Mouse (Mus musculus): ENCODE results near the gene Eps15l1. TPM values are rescaled to one million over a fixed set of nuclear protein-coding genes. Genes with fewer than 3 reads are reported as not detected.

Eps15l1 gene
- polyA plus RNA-seq, 1 experiment from 2014 or later = 52.6 TPM

- Histone ChIP-seq H3K4me2 (ENCODE audit: low read depth, low read length) (no peak overlapping the region), H3K27me3 (ENCODE audit: control insufficient read depth, insufficient read depth, low read length) (no peaks in the 10 kb centered on the region), H3K27ac (ENCODE audit: low read length) (no peak overlapping the region), H3K9me3 (replicated peaks; ENCODE audit: control insufficient read depth, low read length) (no peaks in the 10 kb centered on the region), H3K4me3 (replicated peaks; ENCODE audit: low read length) (no peak overlapping the region), H3K9ac (ENCODE audit: low read length) (no peak overlapping the region), H3K4me1 (ENCODE audit: control insufficient read depth, insufficient read depth, low read length) (no peaks in the 10 kb centered on the region), H3K36me3 (ENCODE audit: control insufficient read depth, insufficient read depth, low read length) (peaks cover 6% of the 10 kb centered on the region; the same call in 1 of the 2 replicates)
- 87% methylated on average over 2 of the region's 2 CpGs for WGBS
- no peak for ATAC-seq (ENCODE audit: insufficient read depth, low FRiP score)
Measured at GRCm38 (mm10) chr8:72453904-72454303, 32.6 kb upstream of the Eps15l1 start.

GRCm38 (mm10) chr8:72451516-72451915 lies 30.3 kb upstream of the Eps15l1 start:
- ATAC-seq (ENCODE audit: insufficient read depth, low FRiP score) = no peak
- no peaks in the 10 kb centered on the region for H3K27me3 ChIP-seq (ENCODE audit: control insufficient read depth, insufficient read depth, low read length)
- H3K36me3 ChIP-seq (ENCODE audit: control insufficient read depth, insufficient read depth, low read length) = peaks cover 3% of the 10 kb centered on the region; the same call in 1 of the 2 replicates

GRCm38 (mm10) chr8:72445071-72445470 lies 23.8 kb upstream of the Eps15l1 start:
- ATAC-seq (ENCODE audit: insufficient read depth, low FRiP score) = no peak
- H3K4me3 ChIP-seq (replicated peaks; ENCODE audit: low read length) = no peak overlapping the region
- no peaks in the 10 kb centered on the region for H3K36me3 ChIP-seq (ENCODE audit: control insufficient read depth, insufficient read depth, low read length)
- H3K27me3 ChIP-seq (ENCODE audit: control insufficient read depth, insufficient read depth, low read length) = no peaks in the 10 kb centered on the region
- H3K9ac ChIP-seq (ENCODE audit: low read length) = no peak overlapping the region
- no peak overlapping the region for H3K4me2 ChIP-seq (ENCODE audit: low read depth, low read length)
- 96% methylated on average over 6 of the region's 6 CpGs for WGBS
- H3K27ac ChIP-seq (ENCODE audit: low read length) = no peak overlapping the region
- peaks cover 7% of the 10 kb centered on the region for H3K4me1 ChIP-seq (ENCODE audit: control insufficient read depth, insufficient read depth, low read length)
- no peaks in the 10 kb centered on the region for H3K9me3 ChIP-seq (replicated peaks; ENCODE audit: control insufficient read depth, low read length)

More at GRCm38 (mm10) chr8:72451516-72451915, 30.3 kb upstream of the Eps15l1 start:
- Histone ChIP-seq H3K4me1 (ENCODE audit: control insufficient read depth, insufficient read depth, low read length) (no peaks in the 10 kb centered on the region), H3K27ac (ENCODE audit: low read length) (no peak overlapping the region), H3K9me3 (replicated peaks; ENCODE audit: control insufficient read depth, low read length) (no peaks in the 10 kb centered on the region), H3K4me3 (replicated peaks; ENCODE audit: low read length) (no peak overlapping the region), H3K4me2 (ENCODE audit: low read depth, low read length) (no peak overlapping the region), H3K9ac (ENCODE audit: low read length) (no peak overlapping the region)
- WGBS = 62% methylated on average over 8 of the region's 8 CpGs

GRCm38 (mm10) chr8:72443994-72444350 lies 22.7 kb upstream of the Eps15l1 start:
- peak overlapping the region; percentile 55 for H3K4me3 ChIP-seq (replicated peaks; ENCODE audit: low read length)
- no peaks in the 10 kb centered on the region for H3K36me3 ChIP-seq (ENCODE audit: control insufficient read depth, insufficient read depth, low read length)
- no peaks in the 10 kb centered on the region for H3K27me3 ChIP-seq (ENCODE audit: control insufficient read depth, insufficient read depth, low read length)
- H3K27ac ChIP-seq (ENCODE audit: low read length) = peak overlapping the region; percentile 53; the same call in 1 of the 2 replicates
- no peaks in the 10 kb centered on the region for H3K9me3 ChIP-seq (replicated peaks; ENCODE audit: control insufficient read depth, low read length)
- peak; percentile 58; the same call in 1 of the 2 replicates for ATAC-seq (ENCODE audit: insufficient read depth, low FRiP score)
- H3K4me2 ChIP-seq (ENCODE audit: low read depth, low read length) = peak overlapping the region; percentile 59
- peaks cover 7% of the 10 kb centered on the region for H3K4me1 ChIP-seq (ENCODE audit: control insufficient read depth, insufficient read depth, low read length)
- H3K9ac ChIP-seq (ENCODE audit: low read length) = peak overlapping the region; percentile 81
- WGBS = 35% methylated on average over 6 of the region's 6 CpGs

- Histone ChIP-seq H3K9me3 (replicated peaks; ENCODE audit: control insufficient read depth, low read length) (no peaks in the 10 kb centered on the region), H3K4me1 (ENCODE audit: control insufficient read depth, insufficient read depth, low read length) (peaks cover 7% of the 10 kb centered on the region), H3K4me2 (ENCODE audit: low read depth, low read length) (peak within 1 kb of the TSS; percentile 73), H3K27me3 (ENCODE audit: control insufficient read depth, insufficient read depth, low read length) (no peaks in the 10 kb centered on the region), H3K27ac (ENCODE audit: low read length) (peak within 1 kb of the TSS; percentile 53; the same call in 1 of the 2 replicates), H3K4me3 (replicated peaks; ENCODE audit: low read length) (peak within 1 kb of the TSS; percentile 55), H3K36me3 (ENCODE audit: control insufficient read depth, insufficient read depth, low read length) (no peaks in the 10 kb centered on the region), H3K9ac (ENCODE audit: low read length) (peak within 1 kb of the TSS; percentile 81)
- ATAC-seq (ENCODE audit: insufficient read depth, low FRiP score) = peak; percentile 100
- 5% methylated on average over 34 of the region's 34 CpGs for WGBS
Measured at GRCm38 (mm10) chr8:72443338-72443993, 22.2 kb upstream of the Eps15l1 start, which contains the start of the genes Calr3 and 1700030K09Rik. Gene Calr3, minus strand, starts transcription at chr8:72443870. Gene 1700030K09Rik, plus strand, starts transcription at chr8:72443880.

- ATAC-seq (ENCODE audit: insufficient read depth, low FRiP score) = peak; percentile 65; the same call in 1 of the 2 replicates
- Histone ChIP-seq H3K9me3 (replicated peaks; ENCODE audit: control insufficient read depth, low read length) (no peaks in the 10 kb centered on the region), H3K4me2 (ENCODE audit: low read depth, low read length) (no peak overlapping the region), H3K27ac (ENCODE audit: low read length) (peak overlapping the region; percentile 60; the same call in 1 of the 2 replicates), H3K27me3 (ENCODE audit: control insufficient read depth, insufficient read depth, low read length) (no peaks in the 10 kb centered on the region), H3K4me1 (ENCODE audit: control insufficient read depth, insufficient read depth, low read length) (peaks cover 7% of the 10 kb centered on the region), H3K9ac (ENCODE audit: low read length) (no peak overlapping the region), H3K36me3 (ENCODE audit: control insufficient read depth, insufficient read depth, low read length) (no peaks in the 10 kb centered on the region), H3K4me3 (replicated peaks; ENCODE audit: low read length) (no peak overlapping the region)
- 68% methylated on average over 8 of the region's 8 CpGs for WGBS
Measured at GRCm38 (mm10) chr8:72438248-72439015, 17.2 kb upstream of the Eps15l1 start.

- 19% methylated on average over 2 of the region's 2 CpGs for WGBS
- Histone ChIP-seq H3K36me3 (ENCODE audit: control insufficient read depth, insufficient read depth, low read length) (no peaks in the 10 kb centered on the region), H3K4me2 (ENCODE audit: low read depth, low read length) (no peak overlapping the region), H3K27ac (ENCODE audit: low read length) (no peak overlapping the region), H3K4me1 (ENCODE audit: control insufficient read depth, insufficient read depth, low read length) (peaks cover 4% of the 10 kb centered on the region), H3K4me3 (replicated peaks; ENCODE audit: low read length) (no peak overlapping the region), H3K27me3 (ENCODE audit: control insufficient read depth, insufficient read depth, low read length) (no peaks in the 10 kb centered on the region), H3K9ac (ENCODE audit: low read length) (no peak overlapping the region), H3K9me3 (replicated peaks; ENCODE audit: control insufficient read depth, low read length) (no peaks in the 10 kb centered on the region)
- no peak for ATAC-seq (ENCODE audit: insufficient read depth, low FRiP score)
Measured at GRCm38 (mm10) chr8:72434952-72435351, 13.7 kb upstream of the Eps15l1 start.

- no peaks in the 10 kb centered on the region for H3K4me1 ChIP-seq (ENCODE audit: control insufficient read depth, insufficient read depth, low read length)
- H3K27me3 ChIP-seq (ENCODE audit: control insufficient read depth, insufficient read depth, low read length) = no peaks in the 10 kb centered on the region
- H3K27ac ChIP-seq (ENCODE audit: low read length) = no peak overlapping the region
- WGBS = 50% methylated on average over 13 of the region's 13 CpGs
- no peak overlapping the region for H3K9ac ChIP-seq (ENCODE audit: low read length)
- no peak overlapping the region for H3K4me2 ChIP-seq (ENCODE audit: low read depth, low read length)
- H3K9me3 ChIP-seq (replicated peaks; ENCODE audit: control insufficient read depth, low read length) = no peaks in the 10 kb centered on the region
- no peak for ATAC-seq (ENCODE audit: insufficient read depth, low FRiP score)
- no peak overlapping the region for H3K4me3 ChIP-seq (replicated peaks; ENCODE audit: low read length)
- no peaks in the 10 kb centered on the region for H3K36me3 ChIP-seq (ENCODE audit: control insufficient read depth, insufficient read depth, low read length)
Measured at GRCm38 (mm10) chr8:72429676-72430075, 8.4 kb upstream of the Eps15l1 start.

- H3K27ac ChIP-seq (ENCODE audit: low read length) = no peak overlapping the region
- no peak overlapping the region for H3K4me2 ChIP-seq (ENCODE audit: low read depth, low read length)
- H3K4me1 ChIP-seq (ENCODE audit: control insufficient read depth, insufficient read depth, low read length) = peaks cover 16% of the 10 kb centered on the region
- no peak for ATAC-seq (ENCODE audit: insufficient read depth, low FRiP score)
- no peak overlapping the region for H3K4me3 ChIP-seq (replicated peaks; ENCODE audit: low read length)
- H3K36me3 ChIP-seq (ENCODE audit: control insufficient read depth, insufficient read depth, low read length) = no peaks in the 10 kb centered on the region
- 61% methylated on average over 1 of the region's 1 CpGs for WGBS
- H3K9ac ChIP-seq (ENCODE audit: low read length) = no peak overlapping the region
- H3K9me3 ChIP-seq (replicated peaks; ENCODE audit: control insufficient read depth, low read length) = no peaks in the 10 kb centered on the region
- H3K27me3 ChIP-seq (ENCODE audit: control insufficient read depth, insufficient read depth, low read length) = no peaks in the 10 kb centered on the region
Measured at GRCm38 (mm10) chr8:72422926-72423325, 1.7 kb upstream of the Eps15l1 start.

All from stomach, embryonic 16.5 days (tissue).